Mouse (Mus musculus): ENCODE data around the gene Lrrc29. TPM values are rescaled to one million over a fixed set of nuclear protein-coding genes. Genes with fewer than 3 reads are reported as not detected.

Lrrc29 gene
- polyA plus RNA-seq (2012; rRNA removed): 13.1 and 15.1 TPM in 2 replicates

GRCm38 (mm10) chr8:105326141-105326672 is at the start of gene Lrrc29, which contains the start of gene Tmem208:
Gene Lrrc29, minus strand, starts transcription at chr8:105326278.
Gene Tmem208, plus strand, starts transcription at chr8:105326354.
- WGBS: under 1% methylated on average over 36 of the region's 36 CpGs
- peak; percentile 99 for DNase-seq
- Histone ChIP-seq H3K4me3 (ENCODE audit: control insufficient read depth, insufficient read depth, low read length) (peak within 1 kb of the TSS; percentile 74), H3K27me3 (ENCODE audit: control insufficient read depth, insufficient read depth, low read length) (no peaks in the 10 kb centered on the region), H3K4me1 (replicated peaks; ENCODE audit: control insufficient read depth, insufficient read depth, low read length) (peaks cover 12% of the 10 kb centered on the region), H3K27ac (ENCODE audit: control insufficient read depth, insufficient read depth, low read length) (peak within 1 kb of the TSS; percentile 23), H3K36me3 (ENCODE audit: control insufficient read depth, insufficient read depth, low read length) (peaks cover 25% of the 10 kb centered on the region; the same call in 1 of the 2 replicates)
- peak; percentile 63; the same call in 1 of the 2 replicates for TF ChIP-seq CTCF (IDR thresholded peaks at IDR 0.05; ENCODE audit: borderline replicate concordance, control insufficient read depth, extremely low read depth, insufficient read depth, low read length, poor library complexity)
- peak; percentile 79 for TF ChIP-seq POLR2A (IDR thresholded peaks at IDR 0.05; ENCODE audit: control insufficient read depth, extremely low read depth, insufficient read depth, low read length, poor library complexity)

GRCm38 (mm10) chr8:105374513-105374966 is 48.5 kb upstream of the Lrrc29 start:
- TF ChIP-seq CTCF (IDR thresholded peaks at IDR 0.05; ENCODE audit: borderline replicate concordance, control insufficient read depth, extremely low read depth, insufficient read depth, low read length, poor library complexity) (no peak), POLR2A (IDR thresholded peaks at IDR 0.05; ENCODE audit: control insufficient read depth, extremely low read depth, insufficient read depth, low read length, poor library complexity) (no peak)
- Histone ChIP-seq H3K4me1 (replicated peaks; ENCODE audit: control insufficient read depth, insufficient read depth, low read length) (no peaks in the 10 kb centered on the region), H3K27me3 (ENCODE audit: control insufficient read depth, insufficient read depth, low read length) (no peaks in the 10 kb centered on the region), H3K36me3 (ENCODE audit: control insufficient read depth, insufficient read depth, low read length) (no peaks in the 10 kb centered on the region), H3K27ac (ENCODE audit: control insufficient read depth, insufficient read depth, low read length) (no peak overlapping the region), H3K4me3 (ENCODE audit: control insufficient read depth, insufficient read depth, low read length) (no peak overlapping the region)
- DNase-seq: no peak
- 65% methylated on average over 33 of the region's 33 CpGs for WGBS

GRCm38 (mm10) chr8:105373032-105373431 is 47.0 kb upstream of the Lrrc29 start, which contains the start of gene Plekhg4:
Gene Plekhg4, plus strand, starts transcription at chr8:105373274.
- Histone ChIP-seq H3K4me1 (replicated peaks; ENCODE audit: control insufficient read depth, insufficient read depth, low read length) (no peaks in the 10 kb centered on the region), H3K27ac (ENCODE audit: control insufficient read depth, insufficient read depth, low read length) (no peak within 1 kb of the TSS), H3K4me3 (ENCODE audit: control insufficient read depth, insufficient read depth, low read length) (no peak within 1 kb of the TSS), H3K27me3 (ENCODE audit: control insufficient read depth, insufficient read depth, low read length) (no peaks in the 10 kb centered on the region), H3K36me3 (ENCODE audit: control insufficient read depth, insufficient read depth, low read length) (no peaks in the 10 kb centered on the region)
- no peak for DNase-seq
- TF ChIP-seq CTCF (IDR thresholded peaks at IDR 0.05; ENCODE audit: borderline replicate concordance, control insufficient read depth, extremely low read depth, insufficient read depth, low read length, poor library complexity) (no peak), POLR2A (IDR thresholded peaks at IDR 0.05; ENCODE audit: control insufficient read depth, extremely low read depth, insufficient read depth, low read length, poor library complexity) (no peak)
- 77% methylated on average over 2 of the region's 2 CpGs for WGBS

- WGBS: 89% methylated on average over 9 of the region's 9 CpGs
- no peak overlapping the region for H3K27ac ChIP-seq (ENCODE audit: control insufficient read depth, insufficient read depth, low read length)
- no peaks in the 10 kb centered on the region for H3K4me1 ChIP-seq (replicated peaks; ENCODE audit: control insufficient read depth, insufficient read depth, low read length)
- no peak for DNase-seq
- TF ChIP-seq POLR2A (IDR thresholded peaks at IDR 0.05; ENCODE audit: control insufficient read depth, extremely low read depth, insufficient read depth, low read length, poor library complexity): no peak
- no peak for TF ChIP-seq CTCF (IDR thresholded peaks at IDR 0.05; ENCODE audit: borderline replicate concordance, control insufficient read depth, extremely low read depth, insufficient read depth, low read length, poor library complexity)
- H3K4me3 ChIP-seq (ENCODE audit: control insufficient read depth, insufficient read depth, low read length): no peak overlapping the region
- no peaks in the 10 kb centered on the region for H3K27me3 ChIP-seq (ENCODE audit: control insufficient read depth, insufficient read depth, low read length)
- no peaks in the 10 kb centered on the region for H3K36me3 ChIP-seq (ENCODE audit: control insufficient read depth, insufficient read depth, low read length)
These were observed 46.4 kb upstream of the Lrrc29 start for GRCm38 (mm10) chr8:105372473-105372872.

DNA sequence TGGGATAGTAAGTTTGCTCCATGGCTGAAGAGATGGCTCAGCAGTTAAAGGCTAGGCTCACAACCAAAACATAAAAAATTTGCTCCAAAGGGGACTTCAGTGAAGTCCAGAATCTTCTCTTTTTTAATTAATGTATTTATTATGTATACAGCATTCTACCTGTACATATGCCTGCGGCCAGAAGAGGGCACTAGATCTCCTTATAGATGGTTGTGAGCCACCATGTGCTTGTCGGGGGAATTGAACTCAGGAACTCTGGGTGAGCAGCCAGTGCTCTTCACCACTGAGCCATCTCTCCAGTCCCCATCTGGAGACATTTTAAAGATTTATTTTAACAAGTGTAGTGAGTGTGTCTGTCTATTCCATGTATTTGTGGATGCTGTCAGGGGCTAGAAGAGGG is 41.0 kb upstream of the Lrrc29 start:
- 62% methylated on average over 2 of the region's 2 CpGs for WGBS
- DNase-seq: peak; percentile 22

DNA sequence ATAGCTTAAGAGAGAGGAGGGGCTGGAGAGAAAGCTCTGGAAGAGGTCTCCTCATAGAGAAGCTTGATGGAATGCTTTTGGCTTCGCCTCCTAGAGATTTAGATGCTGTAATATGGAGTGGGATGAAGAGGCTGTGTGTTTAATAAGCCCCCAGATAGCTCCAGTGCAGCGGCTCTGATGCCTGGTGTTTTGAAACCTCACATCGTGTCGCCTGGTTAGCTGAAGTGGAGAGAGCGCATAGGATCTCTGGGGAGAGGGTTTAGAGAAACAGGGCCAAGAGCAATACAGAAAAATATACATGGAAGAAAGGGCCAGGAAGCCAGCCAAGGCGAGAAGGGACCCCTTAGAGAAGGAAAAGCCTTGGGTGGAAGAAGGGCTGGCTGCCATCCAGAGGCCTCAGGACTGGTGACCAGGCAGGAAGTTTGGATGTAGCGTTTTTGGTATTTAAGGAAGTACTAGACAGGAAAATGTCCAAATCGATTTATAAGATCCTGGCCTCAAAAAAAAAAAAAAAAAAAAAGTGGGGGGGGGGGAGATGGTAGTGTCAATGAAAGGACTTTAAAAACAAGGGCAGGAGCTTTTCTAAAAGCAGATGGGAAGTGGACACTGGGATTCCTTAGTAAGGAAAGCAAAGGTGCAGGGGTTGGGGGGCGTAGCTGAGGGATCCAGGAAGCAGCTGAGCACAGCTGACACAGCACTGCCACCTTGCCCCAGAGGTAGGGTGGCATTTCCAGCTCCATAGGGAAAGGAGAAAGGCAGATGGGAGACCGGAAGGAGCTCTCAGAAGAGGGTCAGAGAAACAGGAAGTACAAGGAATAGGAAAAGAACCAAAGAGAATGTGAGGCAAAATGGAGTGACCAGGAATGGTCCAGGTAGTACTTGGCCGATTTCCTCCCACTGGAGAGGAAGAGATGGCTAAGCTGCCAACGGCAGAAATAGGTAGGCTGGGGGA is 35.9 kb upstream of the Lrrc29 start:
- 72% methylated on average over 12 of the region's 12 CpGs for WGBS
- Histone ChIP-seq H3K4me3 (ENCODE audit: control insufficient read depth, insufficient read depth, low read length) (no peak overlapping the region), H3K27ac (ENCODE audit: control insufficient read depth, insufficient read depth, low read length) (no peak overlapping the region), H3K36me3 (ENCODE audit: control insufficient read depth, insufficient read depth, low read length) (no peaks in the 10 kb centered on the region), H3K4me1 (replicated peaks; ENCODE audit: control insufficient read depth, insufficient read depth, low read length) (no peaks in the 10 kb centered on the region), H3K27me3 (ENCODE audit: control insufficient read depth, insufficient read depth, low read length) (no peaks in the 10 kb centered on the region)
- DNase-seq: no peak
- TF ChIP-seq POLR2A (IDR thresholded peaks at IDR 0.05; ENCODE audit: control insufficient read depth, extremely low read depth, insufficient read depth, low read length, poor library complexity) (no peak), CTCF (IDR thresholded peaks at IDR 0.05; ENCODE audit: borderline replicate concordance, control insufficient read depth, extremely low read depth, insufficient read depth, low read length, poor library complexity) (no peak)

More for the DNA sequence above, 41.0 kb upstream of the Lrrc29 start:
- Histone ChIP-seq H3K27me3 (ENCODE audit: control insufficient read depth, insufficient read depth, low read length) (no peaks in the 10 kb centered on the region), H3K4me1 (replicated peaks; ENCODE audit: control insufficient read depth, insufficient read depth, low read length) (no peaks in the 10 kb centered on the region), H3K36me3 (ENCODE audit: control insufficient read depth, insufficient read depth, low read length) (no peaks in the 10 kb centered on the region), H3K27ac (ENCODE audit: control insufficient read depth, insufficient read depth, low read length) (no peak overlapping the region), H3K4me3 (ENCODE audit: control insufficient read depth, insufficient read depth, low read length) (no peak overlapping the region)
- TF ChIP-seq POLR2A (IDR thresholded peaks at IDR 0.05; ENCODE audit: control insufficient read depth, extremely low read depth, insufficient read depth, low read length, poor library complexity) (no peak), CTCF (IDR thresholded peaks at IDR 0.05; ENCODE audit: borderline replicate concordance, control insufficient read depth, extremely low read depth, insufficient read depth, low read length, poor library complexity) (no peak)

Measured in thymus, adult 2 months (tissue).